Mouse (Mus musculus): ENCODE measurements at regions not wholly inside any gene's neighbourhood (a gene's known extent, or its start where the extent isn't known, plus 50 kb on each side); places are given as distances from the start of the nearest gene placed in this dataset.
A peak's percentile ranks its signal among the peaks of the same experiment; 100 is the strongest.

GRCm38 (mm10) chr5:118815783-118816182, 255.3 kb downstream of the Med13l start:
- no peak for DNase-seq

GRCm38 (mm10) chr5:118818294-118818693, 257.8 kb downstream of the Med13l start:
- no peak for DNase-seq

GRCm38 (mm10) chr5:118824791-118825190, 264.3 kb downstream of the Med13l start:
- DNase-seq, result no peak

GRCm38 (mm10) chr5:118829031-118829698, 268.7 kb downstream of the Med13l start:
- no peak for DNase-seq

- DNase-seq, result no peak
Observed at GRCm38 (mm10) chr5:118832701-118833100, 272.2 kb downstream of the Med13l start.

GRCm38 (mm10) chr5:118834129-118834528, 273.6 kb downstream of the Med13l start:
- DNase-seq, result no peak

GRCm38 (mm10) chr5:118837001-118837400, 276.5 kb downstream of the Med13l start:
- DNase-seq, result no peak

GRCm38 (mm10) chr5:118838421-118838820, 277.9 kb downstream of the Med13l start:
- DNase-seq, result no peak

GRCm38 (mm10) chr5:118839916-118840315, 279.4 kb downstream of the Med13l start:
- no peak for DNase-seq

GRCm38 (mm10) chr5:118841210-118842016, 280.9 kb downstream of the Med13l start:
- no peak for DNase-seq

GRCm38 (mm10) chr5:118842017-118842396, 281.5 kb downstream of the Med13l start:
- no peak for DNase-seq

- no peak for DNase-seq
Observed at GRCm38 (mm10) chr5:118857001-118857400, 296.5 kb downstream of the Med13l start.

- no peak for DNase-seq
Observed at GRCm38 (mm10) chr5:118861143-118861847, 300.8 kb downstream of the Med13l start.

- DNase-seq, result no peak
Observed at GRCm38 (mm10) chr5:118867511-118867910, 307.0 kb downstream of the Med13l start.

- DNase-seq, result no peak
Observed at GRCm38 (mm10) chr5:118869330-118869729, 308.9 kb downstream of the Med13l start.

- DNase-seq, result no peak
Observed at GRCm38 (mm10) chr5:118873871-118874270, 313.4 kb downstream of the Med13l start.

- DNase-seq, result no peak
Observed at GRCm38 (mm10) chr5:118875096-118875637, 314.7 kb downstream of the Med13l start.

- no peak for DNase-seq
Observed at GRCm38 (mm10) chr5:118876586-118877312, 316.3 kb downstream of the Med13l start.

- DNase-seq, result peak in 1 of 2 experiments; percentile 12
Observed at GRCm38 (mm10) chr5:118877313-118877669, 316.8 kb downstream of the Med13l start.

GRCm38 (mm10) chr5:118877831-118878230, 317.4 kb downstream of the Med13l start:
- DNase-seq, result no peak

- no peak for DNase-seq
Observed at GRCm38 (mm10) chr5:118878722-118879121, 318.2 kb downstream of the Med13l start.

- DNase-seq, result peak; percentile 27 to 74
Observed at GRCm38 (mm10) chr5:118879808-118880478, 319.5 kb downstream of the Med13l start.

Data from kidney, adult 8-10 months (tissue).